9 mouse cellular contexts compared by ENCODE assay signal in the genomic region with DNA sequence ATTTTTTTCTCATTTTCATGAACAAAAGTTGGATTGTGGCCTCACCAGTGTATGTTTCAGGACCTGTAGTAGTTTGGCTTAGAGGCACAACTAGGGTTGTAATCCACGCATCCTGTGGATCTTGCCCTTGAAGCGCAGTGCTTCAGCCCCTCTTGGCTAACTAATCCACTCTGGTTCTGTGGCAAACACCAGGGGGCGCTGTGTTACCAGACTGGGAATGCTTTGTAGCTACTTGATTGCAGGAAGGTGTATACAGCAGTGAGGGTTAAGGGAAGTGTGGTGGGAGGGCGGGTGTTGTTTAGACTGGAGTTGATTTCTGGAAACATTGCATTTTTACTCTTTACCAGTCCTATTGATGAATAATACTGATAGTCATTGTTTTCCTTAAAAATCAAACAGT.
A peak's percentile ranks its signal among the peaks of the same experiment; 100 is the strongest.
DNase-seq lines count a peak whose midpoint lies in the region; ATAC-seq and TF ChIP-seq lines count a peak whose summit lies in the region.
"Had no signal": no experiment of that assay in that cellular context is flagged by ENCODE, and none has a peak within 500 bp of the region (broad histone marks: within the 10 kb centered on the region; RNA-seq: fewer than 3 reads in every experiment).

No protein-coding gene starts in this region.

- no peaks in the 10 kb centered on the region for H3K27me3 ChIP-seq in kidney, embryonic 16.5 days (ENCODE audit: insufficient read depth, low read length)
- no peaks in the 10 kb centered on the region for H3K27me3 ChIP-seq in liver, embryonic 11.5 days (replicated peaks; ENCODE audit: control insufficient read depth, insufficient read depth, low read length)
- H3K27me3 ChIP-seq: hindbrain, embryonic 15.5 days had no signal

- H3K4me1 ChIP-seq in kidney, embryonic 16.5 days (ENCODE audit: insufficient read depth, low read length): no peaks in the 10 kb centered on the region
- no peaks in the 10 kb centered on the region for H3K4me1 ChIP-seq in liver, embryonic 11.5 days (replicated peaks; ENCODE audit: control insufficient read depth, insufficient read depth, low read length)
- H3K4me1 ChIP-seq: hindbrain, embryonic 15.5 days had no signal

- H3K4me3 ChIP-seq in gastrocnemius, adult 2 months: no peak overlapping the region
- H3K4me3 ChIP-seq in kidney, embryonic 16.5 days (ENCODE audit: low read length): no peak overlapping the region
- no peak overlapping the region for H3K4me3 ChIP-seq in liver, embryonic 11.5 days (ENCODE audit: low read depth, low read length)
- H3K4me3 ChIP-seq: hindbrain, embryonic 15.5 days had no signal

- WGBS in kidney, embryonic 16.5 days: 43% methylated on average over 4 of the region's 4 CpGs
- WGBS in liver, embryonic 11.5 days: 49% methylated on average over 4 of the region's 4 CpGs

- no peak overlapping the region for H3K27ac ChIP-seq in gastrocnemius, adult 2 months
- no peak overlapping the region for H3K27ac ChIP-seq in kidney, embryonic 16.5 days (ENCODE audit: low read length)
- H3K27ac ChIP-seq in liver, embryonic 11.5 days (ENCODE audit: low read depth, low read length): no peak overlapping the region
- H3K27ac ChIP-seq: hindbrain, embryonic 15.5 days had no signal

- peak; percentile 85 to 86 for DNase-seq in B cell, adult 2 months
- peak; percentile 88 for DNase-seq in ZHBTc4 (ENCODE audit: low read depth, low spot score)
- DNase-seq in cerebellum, postnatal 36 days: peak; percentile 91 to 94
- DNase-seq in gastrocnemius, adult 2 months: peak; percentile 90
- peak; percentile 71 for DNase-seq in liver, embryonic 11.5 days (ENCODE audit: low spot score)
- DNase-seq in ovary, postnatal 14 days (ENCODE audit: low spot score): peak; percentile 85
- peak; percentile 88 for DNase-seq in thymus, postnatal 14 days

- no peaks in the 10 kb centered on the region for H3K9me3 ChIP-seq in kidney, embryonic 16.5 days (ENCODE audit: low read length)
- H3K9me3 ChIP-seq in liver, embryonic 11.5 days (ENCODE audit: control insufficient read depth, low read length): no peaks in the 10 kb centered on the region
- H3K9me3 ChIP-seq: hindbrain, embryonic 15.5 days had no signal

- peaks cover 26% of the 10 kb centered on the region for H3K36me3 ChIP-seq in kidney, embryonic 16.5 days (ENCODE audit: insufficient read depth, low read length)
- peaks cover 20% of the 10 kb centered on the region for H3K36me3 ChIP-seq in liver, embryonic 11.5 days (ENCODE audit: control insufficient read depth, insufficient read depth, low read length)

- no peak overlapping the region for H3K9ac ChIP-seq in kidney, embryonic 16.5 days (replicated peaks; ENCODE audit: low read length)
- no peak overlapping the region for H3K9ac ChIP-seq in liver, embryonic 11.5 days (ENCODE audit: low read depth, low read length)
- H3K9ac ChIP-seq: hindbrain, embryonic 15.5 days had no signal

- peak; percentile 85 for TF ChIP-seq CTCF in gastrocnemius, adult 2 months (IDR thresholded peaks at IDR 0.05)

- peak; percentile 57; the same call in 1 of the 2 replicates for ATAC-seq in kidney, embryonic 16.5 days (ENCODE audit: low FRiP score, low TSS enrichment)
- no peak for ATAC-seq in liver, embryonic 11.5 days (replicated peaks; ENCODE audit: low FRiP score)

- intact Hi-C loops in gastrocnemius, adult 2 months (cut with DNase I): loop anchor here (1.0 kb wide), 2 partner anchors 95 to 284 kb away; no protein-coding TSS in a partner anchor

- no peak overlapping the region for H3K4me2 ChIP-seq in kidney, embryonic 16.5 days (replicated peaks; ENCODE audit: low read depth, low read length)
- no peak overlapping the region for H3K4me2 ChIP-seq in liver, embryonic 11.5 days
- H3K4me2 ChIP-seq: hindbrain, embryonic 15.5 days had no signal
